Mouse (Mus musculus): ENCODE measurements around the gene Cobll1. TPM values are rescaled to one million over a fixed set of nuclear protein-coding genes. Genes with fewer than 3 reads are reported as not detected.

Gene Cobll1
- polyA plus RNA-seq, 1 experiment from 2014 or later, result 3.0 TPM

- Histone ChIP-seq H3K4me1 (0 out of 2 replicates have a peak, but pooled peaks cover 3% of the 10 kb centered on the region), H3K4me2 (replicated peaks) (no peak overlapping the region), H3K9me3 (no peaks in the 10 kb centered on the region), H3K9ac (replicated peaks) (no peak overlapping the region), H3K27me3 (no peaks in the 10 kb centered on the region), H3K27ac (replicated peaks) (no peak overlapping the region), H3K4me3 (no peak overlapping the region), H3K36me3 (no peaks in the 10 kb centered on the region)
- 84% methylated on average over 7 of the region's 7 CpGs for WGBS
- no peak for ATAC-seq (ENCODE audit: low FRiP score, low read depth)
Observed at GRCm38 (mm10) chr2:65228426-65228825, 10.8 kb downstream of the Cobll1 start.

- H3K27ac ChIP-seq (replicated peaks), result no peak overlapping the region
- H3K4me1 ChIP-seq, result 0 out of 2 replicates have a peak, but pooled peaks cover 3% of the 10 kb centered on the region
- no peak overlapping the region for H3K4me3 ChIP-seq
- ATAC-seq (ENCODE audit: low FRiP score, low read depth), result no peak
- H3K4me2 ChIP-seq (replicated peaks), result no peak overlapping the region
- H3K9me3 ChIP-seq, result no peaks in the 10 kb centered on the region
- H3K27me3 ChIP-seq, result no peaks in the 10 kb centered on the region
- H3K9ac ChIP-seq (replicated peaks), result no peak overlapping the region
- 91% methylated on average over 2 of the region's 2 CpGs for WGBS
- no peaks in the 10 kb centered on the region for H3K36me3 ChIP-seq
Observed at GRCm38 (mm10) chr2:65227898-65228290, 11.3 kb downstream of the Cobll1 start.

- 91% methylated on average over 6 of the region's 6 CpGs for WGBS
Observed at GRCm38 (mm10) chr2:65227154-65227897, 11.9 kb downstream of the Cobll1 start.

GRCm38 (mm10) chr2:65226494-65226893, 12.7 kb downstream of the Cobll1 start:
- H3K27me3 ChIP-seq, result no peaks in the 10 kb centered on the region
- H3K27ac ChIP-seq (replicated peaks), result no peak overlapping the region
- no peak overlapping the region for H3K4me3 ChIP-seq
- ATAC-seq (ENCODE audit: low FRiP score, low read depth), result no peak
- H3K36me3 ChIP-seq, result no peaks in the 10 kb centered on the region
- H3K4me1 ChIP-seq, result 0 out of 2 replicates have a peak, but pooled peaks cover 3% of the 10 kb centered on the region
- H3K9me3 ChIP-seq, result no peaks in the 10 kb centered on the region
- H3K4me2 ChIP-seq (replicated peaks), result no peak overlapping the region
- H3K9ac ChIP-seq (replicated peaks), result no peak overlapping the region
- WGBS, result 84% methylated on average over 4 of the region's 4 CpGs

More at GRCm38 (mm10) chr2:65227154-65227897, 11.9 kb downstream of the Cobll1 start:
- Histone ChIP-seq H3K4me2 (replicated peaks) (no peak overlapping the region), H3K36me3 (no peaks in the 10 kb centered on the region), H3K27ac (replicated peaks) (no peak overlapping the region), H3K9me3 (no peaks in the 10 kb centered on the region), H3K4me3 (no peak overlapping the region), H3K27me3 (no peaks in the 10 kb centered on the region), H3K9ac (replicated peaks) (no peak overlapping the region), H3K4me1 (0 out of 2 replicates have a peak, but pooled peaks cover 3% of the 10 kb centered on the region)
- ATAC-seq (ENCODE audit: low FRiP score, low read depth), result no peak

GRCm38 (mm10) chr2:65223956-65224735, 15.1 kb downstream of the Cobll1 start:
- 88% methylated on average over 12 of the region's 12 CpGs for WGBS
- ATAC-seq (ENCODE audit: low FRiP score, low read depth), result no peak

GRCm38 (mm10) chr2:65223012-65223411, 16.2 kb downstream of the Cobll1 start:
- H3K4me1 ChIP-seq, result 0 out of 2 replicates have a peak, but pooled peaks cover 3% of the 10 kb centered on the region
- no peak for ATAC-seq (ENCODE audit: low FRiP score, low read depth)
- WGBS, result 82% methylated on average over 8 of the region's 8 CpGs
- no peak overlapping the region for H3K4me3 ChIP-seq
- H3K9me3 ChIP-seq, result no peaks in the 10 kb centered on the region
- no peaks in the 10 kb centered on the region for H3K36me3 ChIP-seq
- no peak overlapping the region for H3K4me2 ChIP-seq (replicated peaks)
- H3K27ac ChIP-seq (replicated peaks), result no peak overlapping the region
- H3K27me3 ChIP-seq, result no peaks in the 10 kb centered on the region
- H3K9ac ChIP-seq (replicated peaks), result no peak overlapping the region

More at GRCm38 (mm10) chr2:65223956-65224735, 15.1 kb downstream of the Cobll1 start:
- H3K4me1 ChIP-seq, result 0 out of 2 replicates have a peak, but pooled peaks cover 3% of the 10 kb centered on the region
- H3K4me2 ChIP-seq (replicated peaks), result no peak overlapping the region
- no peaks in the 10 kb centered on the region for H3K9me3 ChIP-seq
- H3K27ac ChIP-seq (replicated peaks), result no peak overlapping the region
- H3K4me3 ChIP-seq, result no peak overlapping the region
- H3K36me3 ChIP-seq, result no peaks in the 10 kb centered on the region
- H3K9ac ChIP-seq (replicated peaks), result no peak overlapping the region
- no peaks in the 10 kb centered on the region for H3K27me3 ChIP-seq

- no peaks in the 10 kb centered on the region for H3K9me3 ChIP-seq
- 0 out of 2 replicates have a peak, but pooled peaks cover 3% of the 10 kb centered on the region for H3K4me1 ChIP-seq
- H3K9ac ChIP-seq (replicated peaks), result no peak overlapping the region
- H3K27me3 ChIP-seq, result no peaks in the 10 kb centered on the region
- H3K4me3 ChIP-seq, result no peak overlapping the region
- no peak overlapping the region for H3K27ac ChIP-seq (replicated peaks)
- H3K4me2 ChIP-seq (replicated peaks), result no peak overlapping the region
- no peaks in the 10 kb centered on the region for H3K36me3 ChIP-seq
- no peak for ATAC-seq (ENCODE audit: low FRiP score, low read depth)
- WGBS, result 93% methylated on average over 2 of the region's 2 CpGs
Observed at GRCm38 (mm10) chr2:65221646-65222045, 17.6 kb downstream of the Cobll1 start.

GRCm38 (mm10) chr2:65220563-65220962, 18.6 kb downstream of the Cobll1 start:
- no peak for ATAC-seq (ENCODE audit: low FRiP score, low read depth)
- no peak overlapping the region for H3K4me2 ChIP-seq (replicated peaks)
- no peak overlapping the region for H3K27ac ChIP-seq (replicated peaks)
- no peaks in the 10 kb centered on the region for H3K4me1 ChIP-seq
- no peaks in the 10 kb centered on the region for H3K36me3 ChIP-seq
- no peak overlapping the region for H3K9ac ChIP-seq (replicated peaks)
- no peaks in the 10 kb centered on the region for H3K27me3 ChIP-seq
- H3K9me3 ChIP-seq, result no peaks in the 10 kb centered on the region
- H3K4me3 ChIP-seq, result no peak overlapping the region
- WGBS, result 95% methylated on average over 1 of the region's 1 CpGs

- H3K9ac ChIP-seq (replicated peaks), result no peak overlapping the region
- H3K27ac ChIP-seq (replicated peaks), result no peak overlapping the region
- WGBS, result 76% methylated on average over 11 of the region's 11 CpGs
- H3K4me3 ChIP-seq, result no peak overlapping the region
- no peaks in the 10 kb centered on the region for H3K27me3 ChIP-seq
- no peak overlapping the region for H3K4me2 ChIP-seq (replicated peaks)
- no peak for ATAC-seq (ENCODE audit: low FRiP score, low read depth)
- no peaks in the 10 kb centered on the region for H3K9me3 ChIP-seq
- no peaks in the 10 kb centered on the region for H3K4me1 ChIP-seq
- H3K36me3 ChIP-seq, result no peaks in the 10 kb centered on the region
Observed at GRCm38 (mm10) chr2:65219375-65220135, 19.6 kb downstream of the Cobll1 start.

- H3K9ac ChIP-seq (replicated peaks), result no peak overlapping the region
- H3K27ac ChIP-seq (replicated peaks), result no peak overlapping the region
- H3K4me1 ChIP-seq, result no peaks in the 10 kb centered on the region
- 88% methylated on average over 9 of the region's 9 CpGs for WGBS
- H3K9me3 ChIP-seq, result no peaks in the 10 kb centered on the region
- no peak overlapping the region for H3K4me3 ChIP-seq
- H3K27me3 ChIP-seq, result no peaks in the 10 kb centered on the region
- no peak overlapping the region for H3K4me2 ChIP-seq (replicated peaks)
- no peak for ATAC-seq (ENCODE audit: low FRiP score, low read depth)
- no peaks in the 10 kb centered on the region for H3K36me3 ChIP-seq
Observed at GRCm38 (mm10) chr2:65218318-65218717, 20.9 kb downstream of the Cobll1 start.

GRCm38 (mm10) chr2:65217677-65218076, 21.5 kb downstream of the Cobll1 start:
- no peaks in the 10 kb centered on the region for H3K4me1 ChIP-seq
- H3K9ac ChIP-seq (replicated peaks), result no peak overlapping the region
- no peaks in the 10 kb centered on the region for H3K36me3 ChIP-seq
- WGBS, result 94% methylated on average over 6 of the region's 6 CpGs
- H3K27ac ChIP-seq (replicated peaks), result no peak overlapping the region
- ATAC-seq (ENCODE audit: low FRiP score, low read depth), result no peak
- H3K4me2 ChIP-seq (replicated peaks), result no peak overlapping the region
- H3K4me3 ChIP-seq, result no peak overlapping the region
- H3K9me3 ChIP-seq, result no peaks in the 10 kb centered on the region
- no peaks in the 10 kb centered on the region for H3K27me3 ChIP-seq

GRCm38 (mm10) chr2:65216163-65216562, 23.0 kb downstream of the Cobll1 start:
- Histone ChIP-seq H3K4me2 (replicated peaks) (no peak overlapping the region), H3K27ac (replicated peaks) (no peak overlapping the region), H3K4me1 (no peaks in the 10 kb centered on the region), H3K9ac (replicated peaks) (no peak overlapping the region), H3K4me3 (no peak overlapping the region), H3K36me3 (no peaks in the 10 kb centered on the region), H3K27me3 (no peaks in the 10 kb centered on the region), H3K9me3 (no peaks in the 10 kb centered on the region)
- no peak for ATAC-seq (ENCODE audit: low FRiP score, low read depth)

Data from midbrain, embryonic 12.5 days (tissue).